Mouse (Mus musculus): ENCODE results near the gene Tufm. TPM values are rescaled to one million over a fixed set of nuclear protein-coding genes. Genes with fewer than 3 reads are reported as not detected.

The Tufm gene
- 46.5 to 65.8 TPM (median 50.4 TPM) in 4 replicates for total RNA-seq (2023; ENCODE audit: inconsistent age)

GRCm38 (mm10) chr7:126487052-126487483 lies at the start of gene Tufm:
TSS of gene Tufm (plus strand) at chr7:126487361.

GRCm38 (mm10) chr7:126463004-126463403 lies 24.2 kb upstream of the Tufm start, which contains the start of gene Atp2a1:
TSS of gene Atp2a1 (minus strand) at chr7:126463108.

GRCm38 (mm10) chr7:126474993-126475581 lies 12.1 kb upstream of the Tufm start, which contains the start of gene Sh2b1:
TSS of gene Sh2b1 (minus strand) at chr7:126475424.

DNA sequence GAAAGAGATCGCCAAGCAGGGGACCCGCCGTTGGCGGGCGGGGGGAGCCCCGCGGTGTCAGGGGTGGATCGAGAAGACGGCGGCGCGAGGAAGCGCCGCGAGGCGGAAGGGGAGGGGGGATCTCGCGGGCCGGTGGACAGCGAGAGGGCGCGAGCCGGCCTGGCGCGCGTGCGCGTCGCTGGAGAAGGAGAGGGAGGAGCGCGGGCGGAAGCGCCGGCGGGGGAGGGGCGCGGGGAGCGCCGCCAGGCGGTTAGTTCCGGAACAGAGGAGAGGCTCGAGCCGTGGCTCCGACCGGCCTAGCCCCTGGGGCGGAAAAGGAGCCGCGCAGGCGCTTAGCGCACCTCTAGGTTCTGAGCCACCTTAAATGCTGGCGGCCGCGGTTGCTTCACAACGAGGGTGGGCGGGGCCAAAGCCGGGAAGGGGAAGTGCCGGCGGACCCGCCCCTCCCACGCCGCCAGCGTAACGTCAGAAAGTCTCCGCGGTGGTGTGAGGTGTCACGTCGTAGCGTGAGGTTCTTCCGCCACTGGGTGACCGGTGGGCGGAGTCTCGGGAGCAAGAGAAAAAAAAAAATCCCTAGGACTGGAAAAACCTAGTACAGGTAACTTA lies 16.2 kb downstream of the Tufm start, which contains the start of gene Atxn2l:
TSS of gene Atxn2l (minus strand) at position 165 of the 606 bp plus-strand sequence.

Other genes starting within 250 kb of the Tufm start
- gene Sbk1, start 214.7 kb upstream of the Tufm start, total RNA-seq (2023; ENCODE audit: inconsistent age), result 163 to 184 TPM (median 180 TPM) in 4 replicates
- gene Lat, start 117.8 kb upstream of the Tufm start, total RNA-seq (2023; ENCODE audit: inconsistent age), result 2.0 to 4.4 TPM (median 3.8 TPM) in 4 replicates
- gene Spns1, start 109.9 kb upstream of the Tufm start, total RNA-seq (2023; ENCODE audit: inconsistent age), result 57.4 to 83.3 TPM (median 66.5 TPM) in 4 replicates
- 27.1 to 37.5 TPM (median 30.0 TPM) in 4 replicates for gene Nfatc2ip, start 90.6 kb upstream of the Tufm start, total RNA-seq (2023; ENCODE audit: inconsistent age)
- 1,198 to 1,308 TPM (median 1,264 TPM) in 4 replicates for gene Cd19, start 72.5 kb upstream of the Tufm start, total RNA-seq (2023; ENCODE audit: inconsistent age)
- 117 to 131 TPM (median 124 TPM) in 4 replicates for gene Rabep2, start 58.6 kb upstream of the Tufm start, total RNA-seq (2023; ENCODE audit: inconsistent age)
- 0.42 to 0.74 TPM (median 0.61 TPM) in 4 replicates for gene Atp2a1, start 24.3 kb upstream of the Tufm start, total RNA-seq (2023; ENCODE audit: inconsistent age)
- 69.9 to 82.0 TPM (median 79.3 TPM) in 4 replicates for gene Sh2b1, start 11.9 kb upstream of the Tufm start, total RNA-seq (2023; ENCODE audit: inconsistent age)
- gene Atxn2l, start 16.1 kb downstream of the Tufm start, total RNA-seq (2023; ENCODE audit: inconsistent age), result 213 to 221 TPM (median 217 TPM) in 4 replicates
- gene Eif3c, start 79.0 kb downstream of the Tufm start, total RNA-seq (2023; ENCODE audit: inconsistent age), result 142 to 155 TPM (median 153 TPM) in 4 replicates
- gene Apobr, start 97.6 kb downstream of the Tufm start, total RNA-seq (2023; ENCODE audit: inconsistent age), result 2.4 to 5.9 TPM (median 2.9 TPM) in 4 replicates
- gene Cln3, start 98.5 kb downstream of the Tufm start, total RNA-seq (2023; ENCODE audit: inconsistent age), result 68.8 to 79.7 TPM (median 70.3 TPM) in 4 replicates
- not detected in 4 replicates for gene Il27, start 107.6 kb downstream of the Tufm start, total RNA-seq (2023; ENCODE audit: inconsistent age)
- not detected in 4 replicates for gene Nupr1, start 143.5 kb downstream of the Tufm start, total RNA-seq (2023; ENCODE audit: inconsistent age)
- 53.2 to 68.5 TPM (median 58.7 TPM) in 4 replicates for gene Sgf29, start 161.9 kb downstream of the Tufm start, total RNA-seq (2023; ENCODE audit: inconsistent age)
- 0.39 to 0.80 TPM in 2 of 4 replicates, not detected in the others for gene Sult1a1, start 189.1 kb downstream of the Tufm start, total RNA-seq (2023; ENCODE audit: inconsistent age)
- gene Bola2, start 208.0 kb downstream of the Tufm start, total RNA-seq (2023; ENCODE audit: inconsistent age), result 92.9 to 130 TPM (median 104 TPM) in 4 replicates
- 3.9 to 6.4 TPM (median 4.9 TPM) in 4 replicates for gene Slx1b, start 208.4 kb downstream of the Tufm start, total RNA-seq (2023; ENCODE audit: inconsistent age)
- gene Coro1a, start 220.4 kb downstream of the Tufm start, total RNA-seq (2023; ENCODE audit: inconsistent age), result 1,256 to 1,390 TPM (median 1,299 TPM) in 4 replicates